Mouse (Mus musculus) heart, adult 10 weeks (tissue): ENCODE results near the gene Anapc5. TPM values are rescaled to one million over a fixed set of nuclear protein-coding genes. Genes with fewer than 3 reads are reported as not detected.

Source experiments
- polyA plus RNA-seq: library from polyadenylated mRNA; stranded (reverse); fragments of 350-450 nt; fragmentation: Illumina TruSeq; extraction: RNeasy Lipid Tissue Mini Kit (QIAGEN cat#74804); gene quantifications from one replicate; pipeline ENCODE4 v1.2.3, GENCODE M21; 2014; ENCODE audit warnings: low read depth, low replicate concordance

The Anapc5 gene
- 203 TPM for polyA plus RNA-seq

DNA sequence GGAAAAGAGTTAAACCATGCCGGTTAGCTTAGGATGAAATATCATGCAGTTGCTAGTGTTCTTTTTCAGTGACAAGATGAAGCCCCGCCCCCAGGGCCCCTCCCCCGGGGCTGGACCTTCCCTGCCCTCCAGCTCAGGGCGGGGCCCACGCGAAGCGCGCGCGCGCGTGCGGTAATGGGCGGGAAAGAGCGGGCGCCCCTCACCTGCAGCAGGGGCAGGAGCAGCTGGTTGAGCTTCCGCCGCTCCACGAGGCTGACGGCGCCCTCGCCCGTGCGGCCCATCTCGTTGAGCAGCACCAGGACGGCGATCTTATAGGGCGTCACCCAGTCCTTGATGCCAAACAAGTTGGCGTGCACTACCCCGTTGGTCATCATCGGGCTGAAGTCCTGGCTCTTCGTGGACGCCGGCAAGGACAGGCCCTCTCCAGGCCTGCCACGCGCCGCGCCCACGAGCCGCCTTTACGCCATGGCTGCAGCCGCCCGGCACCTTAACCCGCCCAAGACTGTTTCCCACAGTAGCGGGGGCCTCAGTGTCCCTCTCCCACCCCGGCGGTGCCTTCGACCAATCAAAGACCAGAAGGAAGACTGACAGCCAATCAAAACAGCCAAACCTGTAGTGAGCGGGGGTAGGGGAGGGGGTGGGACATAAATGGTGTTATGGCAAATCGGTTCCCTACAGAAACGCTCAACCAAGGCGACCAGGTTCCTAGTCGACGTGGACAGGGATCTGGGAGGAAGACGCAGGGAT, at the start of gene Anapc5:
TSS of gene Anapc5 (minus strand) at position 563 of the 747 bp plus-strand sequence.

DNA sequence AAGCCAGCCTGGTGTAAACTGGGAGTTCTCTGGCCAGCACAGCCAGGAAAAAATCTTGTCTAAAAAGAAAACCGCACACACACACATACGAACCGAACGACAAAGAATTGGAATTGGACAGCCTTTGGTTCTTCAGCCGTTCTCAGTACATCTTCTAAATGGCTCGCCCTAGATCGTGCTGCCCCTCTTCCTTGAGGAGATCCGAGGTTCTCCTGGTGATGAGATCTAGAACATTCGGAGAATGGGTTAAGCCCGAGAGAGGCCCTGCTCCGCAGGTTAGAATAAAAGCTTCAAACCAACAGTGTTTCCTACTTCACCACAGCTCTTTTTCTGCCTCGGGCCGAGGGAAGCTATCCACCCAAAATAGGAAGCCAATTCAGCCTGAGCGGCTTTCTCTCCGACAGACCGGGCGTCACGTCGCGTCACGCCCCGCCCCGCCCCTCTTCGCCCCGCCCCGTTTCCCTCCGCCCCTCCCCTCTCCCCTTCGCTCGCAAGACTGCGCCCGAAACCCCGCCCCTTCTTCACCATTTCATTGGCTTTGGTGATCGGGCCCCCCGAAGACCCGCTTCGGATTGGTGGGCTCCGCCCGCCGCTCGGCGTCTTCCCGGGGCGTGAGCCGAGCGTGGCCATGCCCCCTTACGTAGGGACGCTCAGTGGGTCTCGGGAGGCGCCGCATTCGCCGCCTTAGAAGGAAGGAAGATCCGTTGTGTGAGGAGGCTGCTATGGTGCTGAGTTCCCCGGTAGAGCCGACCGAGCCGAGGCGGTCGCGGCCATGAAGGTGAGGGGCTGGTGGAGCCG, 28.6 kb upstream of the Anapc5 start, which contains the start of gene Rnf34:
TSS of gene Rnf34 (plus strand) at position 528 of the 798 bp plus-strand sequence.

DNA sequence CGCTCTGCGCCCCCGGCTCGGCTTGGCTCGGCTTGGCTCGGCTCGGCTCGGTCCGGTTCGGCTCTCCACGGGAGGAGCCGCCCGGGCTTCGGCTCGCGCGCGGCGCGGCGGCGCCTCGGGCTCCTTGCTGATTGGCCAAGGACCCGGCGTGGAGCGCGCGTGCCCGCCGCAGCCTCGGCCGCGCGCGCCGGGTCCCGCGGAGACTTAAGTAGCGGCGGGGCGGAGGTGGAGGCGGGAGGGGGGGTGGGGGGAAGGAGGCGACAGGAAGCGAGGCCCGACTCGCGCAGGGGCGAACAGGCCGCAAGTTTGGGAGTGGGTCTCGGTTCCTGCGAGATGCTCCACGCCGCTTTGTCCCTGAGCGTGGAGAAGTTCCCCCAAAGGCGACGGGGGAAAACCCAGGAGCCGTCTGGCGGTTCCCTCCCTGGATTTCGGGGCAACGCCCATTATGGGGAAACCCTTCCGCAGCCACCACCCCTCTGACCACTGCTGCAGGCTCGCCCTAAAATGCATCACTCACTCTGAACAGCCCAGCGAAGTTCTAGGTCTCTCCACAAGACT, 41.8 kb downstream of the Anapc5 start, which contains the start of gene Camkk2:
TSS of gene Camkk2 (minus strand) at position 133 of the 558 bp plus-strand sequence.

Other genes starting within 250 kb of the Anapc5 start
- gene Ift81, start 206.8 kb downstream of the Anapc5 start, polyA plus RNA-seq, result 87.0 TPM
- gene P2rx7, start 177.4 kb downstream of the Anapc5 start, polyA plus RNA-seq, result 3.5 TPM
- gene P2rx4, start 113.8 kb downstream of the Anapc5 start, polyA plus RNA-seq, result 28.2 TPM
- gene Camkk2, start 41.9 kb downstream of the Anapc5 start, polyA plus RNA-seq, result 10.4 TPM
- gene Rnf34, start 28.7 kb upstream of the Anapc5 start, polyA plus RNA-seq, result 20.9 TPM
- gene Kdm2b, start 168.5 kb upstream of the Anapc5 start, polyA plus RNA-seq, result 9.2 TPM
- 12.6 TPM for gene Orai1, start 193.7 kb upstream of the Anapc5 start, polyA plus RNA-seq
- gene Morn3, start 225.7 kb upstream of the Anapc5 start, polyA plus RNA-seq, result not detected
- gene Tmem120b, start 247.1 kb upstream of the Anapc5 start, polyA plus RNA-seq, result 12.2 TPM